Mouse (Mus musculus) brain, embryonic 14.5 days (tissue): Measurements from ENCODE around the gene Lefty1.

ENCODE experiments used
- CTCF ChIP-seq: fragments of 200-500 bp; IDR thresholded peaks from 2 replicates; pipeline ENCODE4 v1.5.1; 2012; ENCODE audit warnings: inconsistent platforms, mild to moderate bottlenecking, moderate library complexity, borderline replicate concordance; ENCODE audit not compliant: insufficient read depth, insufficient read length; ENCODE audit errors: extremely low read depth
- POLR2A ChIP-seq: fragments of 200-500 bp; IDR thresholded peaks from 2 replicates; pipeline ENCODE4 v1.6.1; 2012; ENCODE audit warnings: mild to moderate bottlenecking, inconsistent platforms, borderline replicate concordance; ENCODE audit not compliant: poor library complexity, insufficient read depth, insufficient read length, severe bottlenecking; ENCODE audit errors: extremely low read depth

DNA sequence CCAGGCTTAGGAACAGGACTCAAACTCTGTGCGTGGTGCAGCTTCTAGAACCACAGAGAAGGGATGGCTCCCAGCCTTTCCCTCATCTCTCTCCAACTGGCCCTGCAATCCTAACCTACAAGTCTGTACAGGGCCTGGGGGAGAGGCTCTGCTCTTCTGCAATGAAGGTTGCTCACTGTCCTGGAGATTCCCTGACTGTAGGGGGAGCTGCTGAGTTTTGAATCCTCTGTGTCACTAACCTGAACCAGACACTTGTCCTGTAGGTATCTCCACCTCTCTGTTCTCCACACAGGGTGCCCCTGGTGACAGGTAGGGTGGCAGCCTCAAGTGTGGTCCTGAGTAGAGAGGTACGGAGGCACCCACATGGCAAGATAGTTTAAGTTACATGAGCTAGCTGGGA, 45.6 kb downstream of the Lefty1 start:
- TF ChIP-seq CTCF (no peak), POLR2A (no peak)
